Mouse (Mus musculus): ENCODE measurements around the gene Usp32. TPM values are rescaled to one million over a fixed set of nuclear protein-coding genes. Genes with fewer than 3 reads are reported as not detected.

Gene Usp32
- polyA plus RNA-seq, 1 experiment, result 71.2 TPM

GRCm38 (mm10) chr11:85131542-85131941 is 8.4 kb downstream of the Usp32 start:
- Histone ChIP-seq H3K27ac (ENCODE audit: insufficient read depth, low read length) (no peak overlapping the region), H3K4me3 (ENCODE audit: low read depth, low read length) (no peak overlapping the region), H3K9me3 (replicated peaks; ENCODE audit: control insufficient read depth, insufficient read depth, low read length, poor library complexity, severe bottlenecking) (no peaks in the 10 kb centered on the region), H3K4me1 (ENCODE audit: control insufficient read depth, insufficient read depth, low read length) (no peaks in the 10 kb centered on the region), H3K36me3 (ENCODE audit: control insufficient read depth, insufficient read depth, low read length, poor library complexity, severe bottlenecking) (0 out of 2 replicates have a peak, but pooled peaks cover 3% of the 10 kb centered on the region), H3K9ac (ENCODE audit: low read depth, poor library complexity, severe bottlenecking) (no peak overlapping the region), H3K27me3 (ENCODE audit: control insufficient read depth, insufficient read depth, low read length, poor library complexity, severe bottlenecking) (no peaks in the 10 kb centered on the region)
- TF ChIP-seq EP300 (IDR thresholded peaks at IDR 0.05; ENCODE audit: insufficient read depth, low read depth, low read length), result no peak
- no peak for TF ChIP-seq POLR2A (IDR thresholded peaks at IDR 0.05; ENCODE audit: insufficient read depth, low read length)
- no peak for TF ChIP-seq CTCF (IDR thresholded peaks at IDR 0.05; ENCODE audit: low read depth, low read length)

- Histone ChIP-seq H3K9ac (ENCODE audit: low read depth, poor library complexity, severe bottlenecking) (no peak overlapping the region), H3K9me3 (replicated peaks; ENCODE audit: control insufficient read depth, insufficient read depth, low read length, poor library complexity, severe bottlenecking) (no peaks in the 10 kb centered on the region), H3K4me3 (ENCODE audit: low read depth, low read length) (no peak overlapping the region), H3K27me3 (ENCODE audit: control insufficient read depth, insufficient read depth, low read length, poor library complexity, severe bottlenecking) (no peaks in the 10 kb centered on the region), H3K36me3 (ENCODE audit: control insufficient read depth, insufficient read depth, low read length, poor library complexity, severe bottlenecking) (no peaks in the 10 kb centered on the region), H3K4me1 (ENCODE audit: control insufficient read depth, insufficient read depth, low read length) (no peaks in the 10 kb centered on the region), H3K27ac (ENCODE audit: insufficient read depth, low read length) (no peak overlapping the region)
- TF ChIP-seq EP300 (IDR thresholded peaks at IDR 0.05; ENCODE audit: insufficient read depth, low read depth, low read length) (no peak), CTCF (IDR thresholded peaks at IDR 0.05; ENCODE audit: low read depth, low read length) (no peak), POLR2A (IDR thresholded peaks at IDR 0.05; ENCODE audit: insufficient read depth, low read length) (no peak)
Observed at GRCm38 (mm10) chr11:85128883-85129282, 11.1 kb downstream of the Usp32 start.

DNA sequence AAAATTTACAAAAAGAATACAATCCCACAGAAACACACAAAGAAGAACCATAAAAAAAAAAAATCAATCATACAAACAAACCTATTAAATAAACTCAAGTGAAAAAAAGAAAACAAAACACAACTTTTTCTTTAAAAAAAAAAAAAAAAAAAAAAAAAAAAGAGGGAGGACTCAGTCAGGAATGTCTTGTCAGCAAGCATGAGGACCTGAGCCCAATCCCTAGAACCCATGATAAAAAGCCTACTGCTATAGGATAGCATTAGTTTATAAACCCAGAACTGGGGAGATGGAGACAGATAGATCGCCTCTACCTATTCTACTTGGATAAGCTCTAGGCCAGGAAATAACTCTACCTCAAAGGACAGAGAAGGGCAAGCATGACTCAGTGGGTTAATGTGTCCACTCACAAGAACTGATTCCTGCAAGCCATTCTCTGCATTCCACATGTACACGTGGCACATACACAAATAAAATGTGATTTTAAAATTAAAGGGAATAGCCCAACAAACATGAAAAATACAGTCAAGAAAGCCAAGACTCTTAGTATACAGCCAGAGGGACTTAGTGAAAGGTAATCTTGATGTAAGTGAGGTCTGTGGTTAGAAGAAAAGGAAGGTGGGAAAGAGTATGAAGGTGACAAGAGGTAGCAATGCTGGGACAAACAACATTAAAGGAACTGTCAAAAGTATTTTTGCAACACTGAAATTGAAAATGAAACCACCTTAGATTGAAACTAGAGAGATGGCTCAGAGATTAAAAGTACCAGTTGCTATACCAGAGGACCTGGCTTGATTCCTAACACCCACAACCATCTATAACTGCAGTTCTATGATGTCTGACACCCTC is 13.5 kb downstream of the Usp32 start:
- no peak for TF ChIP-seq CTCF (IDR thresholded peaks at IDR 0.05; ENCODE audit: low read depth, low read length)
- TF ChIP-seq POLR2A (IDR thresholded peaks at IDR 0.05; ENCODE audit: insufficient read depth, low read length), result no peak
- no peak for TF ChIP-seq EP300 (IDR thresholded peaks at IDR 0.05; ENCODE audit: insufficient read depth, low read depth, low read length)
- Histone ChIP-seq H3K36me3 (ENCODE audit: control insufficient read depth, insufficient read depth, low read length, poor library complexity, severe bottlenecking) (no peaks in the 10 kb centered on the region), H3K27ac (ENCODE audit: insufficient read depth, low read length) (no peak overlapping the region), H3K9ac (ENCODE audit: low read depth, poor library complexity, severe bottlenecking) (no peak overlapping the region), H3K4me3 (ENCODE audit: low read depth, low read length) (no peak overlapping the region), H3K27me3 (ENCODE audit: control insufficient read depth, insufficient read depth, low read length, poor library complexity, severe bottlenecking) (no peaks in the 10 kb centered on the region), H3K9me3 (replicated peaks; ENCODE audit: control insufficient read depth, insufficient read depth, low read length, poor library complexity, severe bottlenecking) (no peaks in the 10 kb centered on the region), H3K4me1 (ENCODE audit: control insufficient read depth, insufficient read depth, low read length) (no peaks in the 10 kb centered on the region)

- Histone ChIP-seq H3K9me3 (replicated peaks; ENCODE audit: control insufficient read depth, insufficient read depth, low read length, poor library complexity, severe bottlenecking) (no peaks in the 10 kb centered on the region), H3K36me3 (ENCODE audit: control insufficient read depth, insufficient read depth, low read length, poor library complexity, severe bottlenecking) (no peaks in the 10 kb centered on the region), H3K27ac (ENCODE audit: insufficient read depth, low read length) (no peak overlapping the region), H3K4me1 (ENCODE audit: control insufficient read depth, insufficient read depth, low read length) (no peaks in the 10 kb centered on the region), H3K9ac (ENCODE audit: low read depth, poor library complexity, severe bottlenecking) (no peak overlapping the region), H3K4me3 (ENCODE audit: low read depth, low read length) (no peak overlapping the region), H3K27me3 (ENCODE audit: control insufficient read depth, insufficient read depth, low read length, poor library complexity, severe bottlenecking) (no peaks in the 10 kb centered on the region)
- no peak for TF ChIP-seq POLR2A (IDR thresholded peaks at IDR 0.05; ENCODE audit: insufficient read depth, low read length)
- TF ChIP-seq EP300 (IDR thresholded peaks at IDR 0.05; ENCODE audit: insufficient read depth, low read depth, low read length), result no peak
- TF ChIP-seq CTCF (IDR thresholded peaks at IDR 0.05; ENCODE audit: low read depth, low read length), result no peak
Observed at GRCm38 (mm10) chr11:85123267-85123992, 16.5 kb downstream of the Usp32 start.

DNA sequence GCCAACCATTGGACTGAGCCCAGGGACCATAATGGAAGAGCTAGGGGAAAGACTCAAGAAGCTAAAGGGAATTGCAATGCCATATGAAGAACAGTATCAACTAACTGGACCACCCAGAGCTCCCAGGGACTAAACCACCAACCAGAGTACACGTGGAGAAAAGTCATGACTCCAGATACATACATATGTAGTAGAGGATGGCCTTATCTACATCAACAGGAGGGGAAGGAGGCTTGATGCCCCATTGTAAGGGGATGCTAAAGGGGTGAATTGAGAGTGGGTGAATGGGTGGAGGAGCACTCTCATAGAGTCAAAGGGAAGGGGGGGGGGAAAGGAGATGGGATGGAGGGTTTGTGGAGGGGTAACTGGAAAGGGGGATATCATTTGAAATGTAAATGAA is 17.9 kb downstream of the Usp32 start:
- Histone ChIP-seq H3K36me3 (ENCODE audit: control insufficient read depth, insufficient read depth, low read length, poor library complexity, severe bottlenecking) (no peaks in the 10 kb centered on the region), H3K4me1 (ENCODE audit: control insufficient read depth, insufficient read depth, low read length) (no peaks in the 10 kb centered on the region), H3K9me3 (replicated peaks; ENCODE audit: control insufficient read depth, insufficient read depth, low read length, poor library complexity, severe bottlenecking) (no peaks in the 10 kb centered on the region), H3K27me3 (ENCODE audit: control insufficient read depth, insufficient read depth, low read length, poor library complexity, severe bottlenecking) (no peaks in the 10 kb centered on the region), H3K9ac (ENCODE audit: low read depth, poor library complexity, severe bottlenecking) (no peak overlapping the region), H3K4me3 (ENCODE audit: low read depth, low read length) (no peak overlapping the region), H3K27ac (ENCODE audit: insufficient read depth, low read length) (no peak overlapping the region)
- TF ChIP-seq EP300 (IDR thresholded peaks at IDR 0.05; ENCODE audit: insufficient read depth, low read depth, low read length) (no peak), POLR2A (IDR thresholded peaks at IDR 0.05; ENCODE audit: insufficient read depth, low read length) (no peak), CTCF (IDR thresholded peaks at IDR 0.05; ENCODE audit: low read depth, low read length) (no peak)

GRCm38 (mm10) chr11:85117160-85117559 is 22.8 kb downstream of the Usp32 start:
- Histone ChIP-seq H3K4me1 (ENCODE audit: control insufficient read depth, insufficient read depth, low read length) (no peaks in the 10 kb centered on the region), H3K27me3 (ENCODE audit: control insufficient read depth, insufficient read depth, low read length, poor library complexity, severe bottlenecking) (no peaks in the 10 kb centered on the region), H3K27ac (ENCODE audit: insufficient read depth, low read length) (no peak overlapping the region), H3K9me3 (replicated peaks; ENCODE audit: control insufficient read depth, insufficient read depth, low read length, poor library complexity, severe bottlenecking) (no peaks in the 10 kb centered on the region), H3K4me3 (ENCODE audit: low read depth, low read length) (no peak overlapping the region), H3K36me3 (ENCODE audit: control insufficient read depth, insufficient read depth, low read length, poor library complexity, severe bottlenecking) (no peaks in the 10 kb centered on the region), H3K9ac (ENCODE audit: low read depth, poor library complexity, severe bottlenecking) (no peak overlapping the region)
- TF ChIP-seq POLR2A (IDR thresholded peaks at IDR 0.05; ENCODE audit: insufficient read depth, low read length) (no peak), CTCF (IDR thresholded peaks at IDR 0.05; ENCODE audit: low read depth, low read length) (no peak), EP300 (IDR thresholded peaks at IDR 0.05; ENCODE audit: insufficient read depth, low read depth, low read length) (no peak)

Data from ES-Bruce4 (cell line).